Mouse (Mus musculus): ENCODE results near the gene Gja3.

DNA sequence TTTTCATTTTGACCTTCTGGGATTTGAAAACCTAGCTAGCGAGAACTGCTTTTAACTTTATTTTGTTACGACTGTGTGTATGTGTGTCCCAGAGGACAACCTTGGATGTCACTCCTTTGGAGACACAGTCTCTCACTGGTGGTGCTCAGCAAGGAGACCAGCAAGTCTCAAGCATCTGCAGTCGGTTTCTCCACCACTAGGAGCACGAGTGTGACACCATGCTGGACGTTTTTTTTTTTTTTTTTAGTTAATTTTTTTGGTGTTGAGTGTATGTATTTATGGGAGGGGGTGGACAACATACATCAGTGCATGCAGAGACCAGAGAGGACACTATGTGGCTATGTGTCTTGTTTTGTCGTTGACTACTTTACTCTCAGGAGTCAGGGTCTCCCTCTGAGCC is 5.2 kb downstream of the Gja3 start:
- TF ChIP-seq CTCF (IDR thresholded peaks at IDR 0.05; ENCODE audit: low read depth) = no peak
- TF ChIP-seq EP300 (IDR thresholded peaks at IDR 0.05; ENCODE audit: low read depth) = no peak
